Mouse (Mus musculus): Measurements from ENCODE around the gene Gm12695. TPM values are rescaled to one million over a fixed set of nuclear protein-coding genes. Genes with fewer than 3 reads are reported as not detected.
A peak's percentile ranks its signal among the peaks of the same experiment; 100 is the strongest.

Gm12695 gene
- total RNA-seq, 2 experiments from 2014 or later: not detected

- ATAC-seq (replicated peaks; ENCODE audit: poor library complexity, severe bottlenecking): peak; percentile 79
Observed at GRCm38 (mm10) chr4:96705281-96705951, 79.6 kb downstream of the Gm12695 start.

GRCm38 (mm10) chr4:96698218-96698561 lies 86.8 kb downstream of the Gm12695 start:
- no peak for ATAC-seq (replicated peaks; ENCODE audit: poor library complexity, severe bottlenecking)

GRCm38 (mm10) chr4:96697511-96698217 lies 87.3 kb downstream of the Gm12695 start:
- ATAC-seq (replicated peaks; ENCODE audit: poor library complexity, severe bottlenecking): no peak

GRCm38 (mm10) chr4:96696614-96697360 lies 88.2 kb downstream of the Gm12695 start:
- peak; percentile 88 for ATAC-seq (replicated peaks; ENCODE audit: poor library complexity, severe bottlenecking)

DNA sequence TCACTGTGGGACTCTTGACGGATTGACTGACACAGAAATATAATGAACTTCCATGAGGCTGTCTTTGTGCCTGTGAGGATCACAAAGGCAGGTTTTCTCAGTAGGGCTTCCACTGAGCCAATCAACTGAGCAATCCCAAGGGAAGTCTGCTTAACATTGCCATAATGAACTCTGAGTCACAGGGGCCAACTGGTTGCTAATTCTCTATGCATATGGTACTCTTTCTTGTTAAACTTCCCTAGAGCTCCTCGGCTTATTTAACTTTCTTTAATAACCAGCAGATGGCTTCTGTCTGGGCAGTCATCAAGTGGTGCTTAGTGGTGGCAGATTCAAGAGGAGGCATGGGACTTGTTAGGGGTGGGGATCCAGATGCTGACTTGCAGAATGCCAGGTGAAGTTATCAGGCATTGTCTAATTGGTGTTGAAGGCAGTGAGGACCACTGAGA lies 97.6 kb downstream of the Gm12695 start:
- ATAC-seq (replicated peaks; ENCODE audit: poor library complexity, severe bottlenecking): no peak; the same call in 1 of the 2 replicates

GRCm38 (mm10) chr4:96683474-96683873 lies 101.5 kb downstream of the Gm12695 start:
- no peak; the same call in 1 of the 2 replicates for ATAC-seq (replicated peaks; ENCODE audit: poor library complexity, severe bottlenecking)

GRCm38 (mm10) chr4:96680966-96681365 lies 104.0 kb downstream of the Gm12695 start:
- no peak for ATAC-seq (replicated peaks; ENCODE audit: poor library complexity, severe bottlenecking)

GRCm38 (mm10) chr4:96680233-96680632 lies 104.8 kb downstream of the Gm12695 start:
- ATAC-seq (replicated peaks; ENCODE audit: poor library complexity, severe bottlenecking): no peak; the same call in 1 of the 2 replicates

Other genes starting within 250 kb of the Gm12695 start
- 0.52 and 1.4 TPM in 2 replicates for gene Cyp2j6, start 231.5 kb downstream of the Gm12695 start, total RNA-seq (2014; fragmentation: Nextera tagmentation)
- 3.9 and 5.8 TPM in 2 replicates for gene Cyp2j6, start 231.5 kb downstream of the Gm12695 start, total RNA-seq (2017)
- gene Cyp2j9, start 193.6 kb downstream of the Gm12695 start, total RNA-seq (2014; fragmentation: Nextera tagmentation): 3.7 and 3.9 TPM in 2 replicates
- gene Cyp2j9, start 193.6 kb downstream of the Gm12695 start, total RNA-seq (2017): 5.3 and 5.4 TPM in 2 replicates
- not detected in 2 replicates for gene Cyp2j5, start 121.0 kb downstream of the Gm12695 start, total RNA-seq (2014; fragmentation: Nextera tagmentation)
- not detected in 2 replicates for gene Cyp2j5, start 121.0 kb downstream of the Gm12695 start, total RNA-seq (2017)